Comparison of ENCODE assay signal across 9 mouse cellular contexts in genomic region chr4:108781596-108781995, GRCm38 (mm10). TPM values are rescaled to one million over a fixed set of nuclear protein-coding genes. Genes with fewer than 3 reads are reported as not detected.
DNase-seq lines count a peak whose midpoint lies in the region; ATAC-seq lines count a peak whose summit lies in the region.
"Had no signal": no experiment of that assay in that cellular context is flagged by ENCODE, and none has a peak within 500 bp of the region (broad histone marks: within the 10 kb centered on the region; RNA-seq: fewer than 3 reads in every experiment).

No protein-coding gene starts in this region.

- H3K4me2 ChIP-seq in forebrain, embryonic 16.5 days (ENCODE audit: low read length): peak overlapping the region; percentile 76
- peak overlapping the region; percentile 76; the same call in 1 of the 2 replicates for H3K4me2 ChIP-seq in midbrain, embryonic 12.5 days (replicated peaks)

- no peaks in the 10 kb centered on the region for H3K9me3 ChIP-seq in forebrain, embryonic 16.5 days (ENCODE audit: control insufficient read depth, low read length)
- H3K9me3 ChIP-seq in midbrain, embryonic 12.5 days: no peaks in the 10 kb centered on the region

- H3K9ac ChIP-seq in forebrain, embryonic 16.5 days (replicated peaks; ENCODE audit: low read depth, low read length): no peak overlapping the region
- no peak overlapping the region for H3K9ac ChIP-seq in midbrain, embryonic 12.5 days (replicated peaks)

- no peaks in the 10 kb centered on the region for H3K27me3 ChIP-seq in forebrain, embryonic 16.5 days (replicated peaks; ENCODE audit: control insufficient read depth, insufficient read depth, low read length)
- peaks cover 13% of the 10 kb centered on the region for H3K27me3 ChIP-seq in midbrain, embryonic 12.5 days

- 44% methylated on average over 3 of the region's 3 CpGs for WGBS in forebrain, embryonic 16.5 days
- WGBS in midbrain, embryonic 12.5 days: 66% methylated on average over 3 of the region's 3 CpGs

- ATAC-seq in forebrain, embryonic 16.5 days: no peak
- no peak for ATAC-seq in midbrain, embryonic 12.5 days (ENCODE audit: low FRiP score, low read depth)

- no peaks in the 10 kb centered on the region for H3K36me3 ChIP-seq in forebrain, embryonic 16.5 days (ENCODE audit: control insufficient read depth, insufficient read depth)
- H3K36me3 ChIP-seq in midbrain, embryonic 12.5 days: no peaks in the 10 kb centered on the region

- H3K4me1 ChIP-seq in forebrain, embryonic 16.5 days (replicated peaks; ENCODE audit: control insufficient read depth, insufficient read depth, low read length): peaks cover 7% of the 10 kb centered on the region
- peaks cover 5% of the 10 kb centered on the region; the same call in 1 of the 2 replicates for H3K4me1 ChIP-seq in midbrain, embryonic 12.5 days

- DNase-seq in kidney, adult 9 months: peak; percentile 44
- DNase-seq in kidney, postnatal 14 days: no peak
- peak; percentile 43 for DNase-seq in cerebellum, adult 9-11 months
- no peak for DNase-seq in urinary bladder, adult 18-20 months (ENCODE audit: low spot score in 2 of 2)
- DNase-seq in thymus, adult 18-20 months: no peak
- DNase-seq in right cerebral cortex, postnatal 14 days: no peak
- DNase-seq: heart, postnatal 14 days had no signal

- H3K4me3 ChIP-seq in forebrain, embryonic 16.5 days (replicated peaks; ENCODE audit: low read length): no peak overlapping the region
- H3K4me3 ChIP-seq in midbrain, embryonic 12.5 days: no peak overlapping the region

- no peak overlapping the region for H3K27ac ChIP-seq in forebrain, embryonic 16.5 days (ENCODE audit: low read length)
- no peak overlapping the region for H3K27ac ChIP-seq in midbrain, embryonic 12.5 days (replicated peaks)

RNA-seq across cellular contexts. Expression of gene Zfyve9, which starts 1.0 kb away (rescaled TPM):
- 5.8 and 6.6 TPM in 2 replicates for polyA plus RNA-seq in forebrain, embryonic 16.5 days (2015; fragmentation: Nextera tagmentation; extraction: Ambion mirVana)
- polyA plus RNA-seq in midbrain, embryonic 12.5 days (2016; fragmentation: Nextera tagmentation; extraction: Ambion mirVana): 5.4 and 5.7 TPM in 2 replicates

RNA-seq across cellular contexts. Expression of gene Btf3l4, which starts 51.8 kb away (rescaled TPM):
- 211 and 231 TPM in 2 replicates for polyA plus RNA-seq in forebrain, embryonic 16.5 days (2015; fragmentation: Nextera tagmentation; extraction: Ambion mirVana)
- 238 and 256 TPM in 2 replicates for polyA plus RNA-seq in midbrain, embryonic 12.5 days (2016; fragmentation: Nextera tagmentation; extraction: Ambion mirVana)

RNA-seq across cellular contexts. Expression of gene Txndc12, which starts 52.8 kb away (rescaled TPM):
- 81.9 and 90.5 TPM in 2 replicates for polyA plus RNA-seq in forebrain, embryonic 16.5 days (2015; fragmentation: Nextera tagmentation; extraction: Ambion mirVana)
- 99.0 and 105 TPM in 2 replicates for polyA plus RNA-seq in midbrain, embryonic 12.5 days (2016; fragmentation: Nextera tagmentation; extraction: Ambion mirVana)

Comparison
In these comparisons a context has a peak if more than half of its experiments do, and no peak if none do; other contexts are left out.
1. DNase-seq: peak in kidney, adult 9 months (single experiment) and cerebellum, adult 9-11 months (single experiment); none in kidney, postnatal 14 days (single experiment), urinary bladder, adult 18-20 months (0 of 2), thymus, adult 18-20 months (0 of 2) and right cerebral cortex, postnatal 14 days (single experiment).